Mouse (Mus musculus) large intestine, adult 2 months (tissue): ENCODE results near the gene Morn5. TPM values are rescaled to one million over a fixed set of nuclear protein-coding genes. Genes with fewer than 3 reads are reported as not detected.

ENCODE experiments used
- DNase-seq: peaks from one replicate; pipeline ENCODE4 v3.0.0-alpha.2; 2012; ENCODE audit warnings: low read depth, low spot score
- whole genome bisulfite sequencing: fragments of 180-500 bp; shearing (Covaris S2); methylation state at CpG from one replicate; pipeline ENCODE4 v1.1.7; 2018; 5-methylcytosine and 5-hydroxymethylcytosine counted together
- polyA plus RNA-seq: library from polyadenylated mRNA; depleted of rRNA; stranded (reverse); fragments of >200 nt; gene quantifications from 2 replicates; pipeline ENCODE4 v1.2.3, GENCODE M21; 2012; rRNA removed

Gene Morn5
- polyA plus RNA-seq, 1 experiment: not detected

DNA sequence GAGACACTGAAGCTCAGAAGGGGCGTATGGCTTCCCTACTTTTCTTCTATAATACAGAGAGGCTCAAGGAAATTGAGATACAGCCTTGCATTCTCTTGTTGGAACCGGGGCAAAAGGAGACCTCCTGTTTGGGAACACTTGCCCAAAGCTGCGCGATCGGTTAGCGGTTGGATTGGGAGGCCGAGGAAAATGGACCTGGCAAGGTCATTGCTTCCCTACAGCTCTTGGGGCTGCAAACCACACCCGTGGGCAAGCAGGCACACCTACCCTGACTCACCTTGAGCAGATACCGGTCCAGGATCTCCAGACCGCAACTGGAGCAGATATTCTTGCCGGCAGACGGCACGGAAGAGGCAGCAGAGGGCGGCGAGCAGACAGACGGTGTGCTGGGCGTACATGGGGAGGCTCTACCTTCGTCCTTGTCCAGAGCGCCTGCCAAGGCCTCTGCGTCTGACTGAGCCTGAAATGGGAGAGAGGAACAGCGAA is 53.9 kb downstream of the Morn5 start:
- no peak for DNase-seq
- WGBS: 5% methylated on average over 21 of the region's 21 CpGs

DNA sequence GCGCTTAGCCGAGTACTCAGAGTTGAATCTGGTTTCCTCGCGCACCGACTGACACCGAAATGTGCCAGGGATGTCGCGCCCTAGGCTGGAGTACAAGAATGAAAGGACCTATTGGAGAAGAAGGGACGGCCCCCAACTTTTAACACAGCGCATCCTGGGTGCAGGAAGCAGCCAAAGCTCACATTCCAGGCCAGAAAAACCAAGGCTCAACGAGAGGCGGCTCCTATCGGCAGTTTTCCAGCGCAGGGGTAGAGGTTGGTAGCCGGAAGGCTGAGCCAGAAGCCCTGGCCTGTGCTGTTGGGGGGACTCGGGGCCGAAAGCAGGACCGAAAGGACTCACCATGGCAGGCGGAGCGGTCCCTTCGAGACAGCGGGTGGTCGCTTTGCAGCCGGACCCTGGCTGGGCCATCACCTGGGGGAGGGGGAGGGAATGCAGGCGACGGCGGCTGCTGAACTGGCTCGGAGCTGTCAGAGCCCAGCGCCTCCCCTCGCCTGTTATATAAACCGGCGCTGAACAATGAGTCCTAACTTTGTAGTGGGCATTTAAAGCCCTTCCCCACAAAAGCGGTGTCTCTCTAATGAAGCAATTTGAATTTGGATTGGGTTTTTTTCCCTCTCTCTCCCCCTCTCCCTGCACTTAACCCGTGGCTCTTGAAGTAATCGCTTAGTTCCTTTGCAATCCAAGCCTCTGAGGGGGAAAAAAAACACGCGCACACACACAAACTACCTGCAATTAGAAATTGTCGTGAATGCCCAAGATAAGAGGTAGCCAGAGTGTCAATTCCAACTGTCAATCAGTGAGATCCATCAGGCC is 54.5 kb downstream of the Morn5 start:
- no peak for DNase-seq
- 4% methylated on average over 38 of the region's 38 CpGs for WGBS

DNA sequence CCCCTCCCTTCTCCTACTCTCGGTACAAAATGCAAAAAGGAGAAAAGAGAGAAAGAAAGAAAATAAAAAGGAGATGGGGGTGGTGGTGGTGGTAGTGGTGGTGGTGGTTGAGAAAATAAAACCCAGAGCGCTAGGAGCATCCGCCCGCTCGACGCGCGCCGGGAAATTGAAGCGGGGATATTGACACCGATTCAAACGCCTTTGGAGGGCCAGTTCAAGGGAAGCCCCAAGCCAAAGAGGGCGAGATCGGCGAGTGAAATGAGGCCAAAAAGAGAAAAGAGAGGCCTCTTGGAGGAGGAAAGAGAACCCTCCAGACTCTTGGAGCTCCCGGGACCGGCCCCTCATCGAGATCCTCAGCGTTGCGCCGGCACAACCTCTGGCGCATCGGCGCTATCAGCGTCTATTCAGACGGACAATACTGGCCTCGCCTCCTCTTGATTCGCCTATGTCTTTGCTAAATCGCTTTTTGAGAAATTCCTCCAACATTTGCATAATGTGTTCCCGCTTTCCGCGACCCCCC is 55.2 kb downstream of the Morn5 start:
- DNase-seq: no peak
- 2% methylated on average over 32 of the region's 32 CpGs for WGBS

DNA sequence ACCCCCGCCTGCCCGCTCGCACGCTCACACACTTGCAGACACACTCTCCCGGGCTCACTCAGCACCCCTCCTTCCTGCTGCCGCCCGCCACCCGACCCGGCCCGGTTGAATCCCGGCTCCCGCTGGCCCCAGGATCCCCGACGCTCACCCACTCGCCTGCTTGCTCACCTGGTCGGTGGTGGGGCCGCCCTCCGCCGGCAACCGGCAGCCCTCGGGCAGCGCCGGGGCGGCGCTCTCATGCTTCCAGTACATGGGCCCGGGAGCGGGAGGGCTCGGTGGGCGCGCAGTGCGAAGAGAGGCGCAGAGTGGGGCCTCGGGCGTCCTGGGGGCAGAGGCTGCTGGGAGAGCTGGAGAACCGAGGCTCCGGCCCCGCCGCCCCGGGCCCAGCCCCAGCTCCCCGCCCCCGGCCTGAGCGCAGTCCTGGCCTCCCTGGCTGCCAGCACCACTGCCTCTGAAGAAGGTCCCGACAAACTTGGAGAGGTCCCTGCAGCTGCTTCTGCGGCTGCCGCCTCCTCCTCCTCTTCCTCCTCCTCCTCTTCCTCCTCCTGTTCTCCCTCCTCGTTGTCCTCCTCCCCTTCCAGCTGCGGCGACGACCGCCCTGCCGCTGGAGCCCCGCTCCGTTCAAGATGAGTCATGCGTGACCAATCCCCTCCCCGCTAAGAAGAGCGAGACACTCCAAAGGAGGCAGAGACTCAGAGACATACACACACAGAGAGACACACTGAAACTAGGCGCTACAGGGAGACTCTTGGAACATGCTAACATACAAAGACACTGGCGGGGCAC is 55.9 kb downstream of the Morn5 start, which contains the start of gene Lhx6:
Gene Lhx6, minus strand, starts transcription at position 453 of the 786 bp plus-strand sequence.
- no peak for DNase-seq

DNA sequence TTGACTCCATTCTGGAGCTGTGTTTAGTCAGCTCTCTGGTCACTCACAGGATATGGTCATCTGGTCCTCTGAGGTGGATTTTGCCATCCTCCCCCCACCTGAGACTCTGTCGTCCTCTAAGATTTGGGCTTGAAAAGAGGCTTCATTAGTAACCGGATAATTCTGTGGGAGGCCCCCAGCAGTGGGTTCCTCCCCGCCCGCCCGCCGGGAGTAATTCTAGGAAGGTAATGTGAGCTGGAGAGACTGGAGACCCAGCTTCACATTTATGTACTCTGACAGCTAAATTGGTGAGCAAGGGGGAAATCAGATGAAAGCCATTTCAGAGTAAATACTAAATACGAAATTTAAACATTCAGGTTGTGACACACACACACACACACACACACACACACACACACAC is 59.4 kb downstream of the Morn5 start:
- DNase-seq: no peak
- WGBS: 2% methylated on average over 7 of the region's 7 CpGs

More for the DNA sequence above, 55.9 kb downstream of the Morn5 start, which contains the start of gene Lhx6:
- 1% methylated on average over 57 of the region's 58 CpGs for WGBS

DNA sequence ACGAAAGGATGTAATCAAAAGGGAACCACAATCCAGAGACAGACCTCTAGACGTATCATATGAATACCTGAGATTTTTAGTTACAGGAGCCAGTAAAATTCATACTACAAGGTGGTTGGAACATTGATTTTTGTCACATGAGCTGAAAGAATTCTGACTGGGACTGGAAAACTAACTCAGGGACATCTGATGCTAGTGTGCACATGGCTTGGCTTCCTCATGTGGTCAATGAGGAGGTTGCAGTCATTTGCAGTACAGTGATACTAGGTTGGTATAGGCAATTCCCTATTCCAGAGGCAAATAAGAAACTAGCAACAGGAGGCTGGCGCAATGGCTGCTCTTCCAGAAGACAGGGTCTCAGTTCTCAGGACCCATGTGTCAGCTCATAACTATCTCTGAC is 63.4 kb downstream of the Morn5 start:
- WGBS: 68% methylated on average over 3 of the region's 3 CpGs
- DNase-seq: no peak

DNA sequence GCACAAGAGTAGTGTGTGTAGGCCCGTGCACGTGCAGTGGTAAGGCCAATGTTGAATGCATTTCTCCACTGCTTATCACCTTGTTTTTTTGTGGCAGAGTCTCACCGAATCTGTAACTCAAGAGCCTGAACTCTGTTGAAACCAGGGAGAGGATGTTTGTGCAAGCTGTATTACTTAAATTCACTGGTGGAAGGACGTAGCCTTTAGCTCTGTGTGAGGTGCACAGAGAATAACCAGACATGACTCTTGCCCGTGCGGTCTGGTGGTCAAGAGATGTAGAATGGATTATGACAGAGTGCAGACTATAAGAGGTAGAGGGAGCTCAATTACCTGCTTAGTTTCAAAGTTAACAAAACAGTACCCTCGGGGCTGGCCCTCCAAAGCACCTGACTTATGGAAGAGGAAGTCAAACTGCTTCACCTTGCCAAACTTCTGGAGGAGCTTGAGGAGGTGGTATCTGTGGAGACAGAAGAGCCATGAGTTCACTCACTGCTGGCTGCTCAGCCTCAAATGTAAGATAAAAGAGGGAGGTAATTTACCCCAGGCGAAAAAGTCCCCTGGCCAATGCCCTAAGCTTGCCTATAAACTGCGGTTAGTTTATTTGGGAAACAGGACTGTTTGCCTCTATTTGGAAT is 77.7 kb downstream of the Morn5 start:
- no peak for DNase-seq
- WGBS: 86% methylated on average over 9 of the region's 9 CpGs

DNA sequence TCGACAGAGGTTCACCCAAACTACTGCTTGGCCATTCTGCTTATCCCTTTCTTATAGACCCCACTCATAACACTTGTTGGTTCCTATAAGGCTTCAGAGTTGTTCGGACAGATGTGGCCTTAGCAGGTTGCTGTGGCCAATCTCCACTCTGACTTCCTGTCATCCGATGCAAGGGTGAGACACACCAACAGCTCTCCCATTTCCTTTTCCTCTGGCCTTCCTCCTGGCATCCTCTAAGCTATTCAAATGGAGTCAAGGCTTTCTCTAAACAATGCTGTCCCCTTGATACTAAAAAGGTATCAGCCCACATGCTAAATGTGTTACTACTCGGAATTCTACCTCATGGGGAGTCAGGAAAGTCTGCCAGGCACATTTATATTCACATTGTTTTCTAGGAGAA is 78.7 kb downstream of the Morn5 start:
- 51% methylated on average over 4 of the region's 4 CpGs for WGBS
- DNase-seq: no peak

DNA sequence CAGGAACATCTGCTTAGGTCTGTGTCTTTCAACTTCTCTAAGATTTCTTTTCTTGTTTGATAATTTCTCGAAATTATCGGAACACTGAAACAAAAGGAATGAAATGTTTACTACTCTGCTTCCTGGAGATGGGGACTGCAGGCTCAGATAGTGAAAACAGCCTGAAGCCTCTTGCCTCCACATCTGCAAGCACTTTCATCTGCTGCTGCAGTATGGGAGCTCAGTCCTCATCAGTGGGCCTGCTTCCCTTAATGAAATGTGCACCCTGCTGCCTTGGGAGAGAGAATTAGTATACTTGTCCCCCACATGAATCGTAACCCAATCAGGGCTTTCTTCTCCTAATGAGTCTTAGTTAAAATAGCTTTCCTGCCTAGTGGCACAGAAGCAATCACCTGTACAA is 79.8 kb downstream of the Morn5 start:
- no peak for DNase-seq
- 88% methylated on average over 3 of the region's 3 CpGs for WGBS

Other genes starting within 250 kb of the Morn5 start
- 0.24 and 0.47 TPM in 2 replicates for gene Ttll11, start 69.5 kb upstream of the Morn5 start, polyA plus RNA-seq
- 130 and 131 TPM in 2 replicates for gene Ndufa8, start 52 bp upstream of the Morn5 start, polyA plus RNA-seq
- 0.45 and 0.55 TPM in 2 replicates for gene Lhx6, start 56.0 kb downstream of the Morn5 start, polyA plus RNA-seq
- 46.0 and 46.5 TPM in 2 replicates for gene Mrrf, start 86.9 kb downstream of the Morn5 start, polyA plus RNA-seq
- 8.6 and 10.2 TPM in 2 replicates for gene Rbm18, start 87.3 kb downstream of the Morn5 start, polyA plus RNA-seq
- gene Ptgs1, start 181.0 kb downstream of the Morn5 start, polyA plus RNA-seq: 15.1 and 28.0 TPM in 2 replicates